ENCODE assay signal across 7 mouse cellular contexts in the genomic region with DNA sequence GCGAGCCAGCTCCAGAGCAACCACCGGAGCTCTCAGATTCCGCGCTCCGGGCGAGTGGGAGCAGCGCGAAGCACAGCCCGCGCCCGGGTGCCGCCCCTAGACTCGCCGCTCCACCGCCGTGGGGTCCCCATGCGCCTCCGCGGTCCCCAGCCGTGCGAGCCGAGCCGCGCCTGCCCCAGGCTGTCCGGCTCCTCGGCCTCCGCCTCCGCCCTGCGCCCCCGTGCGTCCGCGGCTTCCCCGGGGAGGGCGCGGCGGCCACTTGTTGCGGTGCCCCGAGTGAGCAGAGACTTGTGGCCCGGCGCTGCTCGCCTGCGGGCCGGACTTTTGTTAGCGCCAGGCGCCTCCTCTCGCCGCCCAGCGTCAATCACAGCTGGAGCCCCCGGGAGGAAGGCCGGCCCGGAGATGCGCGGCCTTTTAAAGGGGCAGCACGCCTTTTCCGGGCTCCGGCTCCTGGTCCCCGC. TPM values are rescaled to one million over a fixed set of nuclear protein-coding genes. Genes with fewer than 3 reads are reported as not detected.
DNase-seq lines count a peak whose midpoint lies in the region; ATAC-seq and TF ChIP-seq lines count a peak whose summit lies in the region.

Gene Fbxl7, minus strand, starts transcription at position 330 of the 461 bp plus-strand sequence.

- intact Hi-C loops in heart, adult 2 months (cut with DNase I) = loop anchor here (1.0 to 5.0 kb wide), 3 partner anchors 118 to 275 kb away; no protein-coding TSS in a partner anchor

- TF ChIP-seq EP300 in heart, adult 2 months (IDR thresholded peaks at IDR 0.05; ENCODE audit: insufficient read depth, low read depth, low read length) = no peak
- TF ChIP-seq EP300 in stomach, postnatal 0 days (optimal IDR thresholded peaks at IDR 0.05) = no peak

- H3K79me2 ChIP-seq in heart, adult 2 months (replicated peaks; ENCODE audit: control insufficient read depth, insufficient read depth, low read length) = no peaks in the 10 kb centered on the region

- H3K27me3 ChIP-seq in embryonic facial prominence, embryonic 12.5 days = no peaks in the 10 kb centered on the region
- no peaks in the 10 kb centered on the region for H3K27me3 ChIP-seq in heart, adult 2 months (ENCODE audit: control insufficient read depth, insufficient read depth, low read length)
- H3K27me3 ChIP-seq in kidney, adult 2 months (replicated peaks; ENCODE audit: control insufficient read depth, insufficient read depth, low read length) = no peaks in the 10 kb centered on the region
- no peaks in the 10 kb centered on the region for H3K27me3 ChIP-seq in limb, embryonic 14.5 days (ENCODE audit: control insufficient read depth, insufficient read depth, low read length)
- H3K27me3 ChIP-seq in midbrain, postnatal 0 days (ENCODE audit: insufficient read depth, low read length) = peaks cover 2% of the 10 kb centered on the region; the same call in 1 of the 2 replicates
- H3K27me3 ChIP-seq in stomach, postnatal 0 days (ENCODE audit: control insufficient read depth, insufficient read depth, low read length) = no peaks in the 10 kb centered on the region

- H3K36me3 ChIP-seq in embryonic facial prominence, embryonic 12.5 days = no peaks in the 10 kb centered on the region
- H3K36me3 ChIP-seq in heart, adult 2 months (ENCODE audit: control insufficient read depth, insufficient read depth, low read length) = no peaks in the 10 kb centered on the region; the same call in 1 of the 2 replicates
- no peaks in the 10 kb centered on the region for H3K36me3 ChIP-seq in kidney, adult 2 months (ENCODE audit: control insufficient read depth, insufficient read depth, low read length)
- no peaks in the 10 kb centered on the region for H3K36me3 ChIP-seq in limb, embryonic 14.5 days (ENCODE audit: control insufficient read depth, insufficient read depth, low read length)
- H3K36me3 ChIP-seq in midbrain, postnatal 0 days (ENCODE audit: insufficient read depth, low read length) = no peaks in the 10 kb centered on the region
- no peaks in the 10 kb centered on the region for H3K36me3 ChIP-seq in stomach, postnatal 0 days (ENCODE audit: control insufficient read depth, insufficient read depth, low read length)

- WGBS in embryonic facial prominence, embryonic 12.5 days = under 1% methylated on average over 58 of the region's 58 CpGs
- under 1% methylated on average over 57 of the region's 58 CpGs for WGBS in heart, adult 2 months
- WGBS in kidney, adult 2 months = under 1% methylated on average over 58 of the region's 58 CpGs
- 0% methylated on average over 22 of the region's 58 CpGs for WGBS in limb, embryonic 14.5 days
- WGBS in midbrain, postnatal 0 days = under 1% methylated on average over 46 of the region's 58 CpGs
- WGBS in stomach, postnatal 0 days = under 1% methylated on average over 55 of the region's 58 CpGs

- H3K4me3 ChIP-seq in embryonic facial prominence, embryonic 12.5 days = peak within 1 kb of the TSS; percentile 67
- H3K4me3 ChIP-seq in heart, adult 2 months = peak within 1 kb of the TSS; percentile 55
- peak within 1 kb of the TSS; percentile 88 for H3K4me3 ChIP-seq in kidney, adult 2 months (ENCODE audit: insufficient read depth, low read depth, low read length)
- peak within 1 kb of the TSS; percentile 88 for H3K4me3 ChIP-seq in limb, embryonic 14.5 days (replicated peaks; ENCODE audit: low read length)
- peak within 1 kb of the TSS; percentile 95 for H3K4me3 ChIP-seq in midbrain, postnatal 0 days (ENCODE audit: low read depth, low read length)
- H3K4me3 ChIP-seq in stomach, postnatal 0 days (ENCODE audit: low read depth, low read length) = peak within 1 kb of the TSS; percentile 70

- TF ChIP-seq POLR2A in heart, adult 2 months (IDR thresholded peaks at IDR 0.05; ENCODE audit: insufficient read depth, low read depth, low read length) = peak; percentile 75
- no peak for TF ChIP-seq POLR2A in kidney, adult 2 months (IDR thresholded peaks at IDR 0.05; ENCODE audit: low read depth, low read length)
- 0 out of 2 replicates have a peak, but pooled peaks have one; percentile 57 for TF ChIP-seq POLR2A in limb, embryonic 14.5 days (IDR thresholded peaks at IDR 0.05; ENCODE audit: borderline replicate concordance, extremely low read depth, insufficient read depth, insufficient read length)

- peaks cover 14% of the 10 kb centered on the region for H3K4me1 ChIP-seq in embryonic facial prominence, embryonic 12.5 days
- peaks cover 4% of the 10 kb centered on the region for H3K4me1 ChIP-seq in heart, adult 2 months (ENCODE audit: control insufficient read depth, insufficient read depth, low read length)
- H3K4me1 ChIP-seq in kidney, adult 2 months (ENCODE audit: control insufficient read depth, insufficient read depth, low read length) = no peaks in the 10 kb centered on the region
- H3K4me1 ChIP-seq in limb, embryonic 14.5 days (ENCODE audit: control insufficient read depth, insufficient read depth, low read length) = peaks cover 3% of the 10 kb centered on the region; the same call in 1 of the 2 replicates
- H3K4me1 ChIP-seq in midbrain, postnatal 0 days (ENCODE audit: insufficient read depth, low read length) = peaks cover 2% of the 10 kb centered on the region; the same call in 1 of the 2 replicates
- H3K4me1 ChIP-seq in stomach, postnatal 0 days (replicated peaks; ENCODE audit: control insufficient read depth, insufficient read depth) = no peaks in the 10 kb centered on the region

- peak; percentile 75 for TF ChIP-seq CTCF in heart, adult 2 months (IDR thresholded peaks at IDR 0.05)
- no peak for TF ChIP-seq CTCF in kidney, adult 2 months (conservative IDR thresholded peaks at IDR 0.05; ENCODE audit: insufficient read depth, insufficient read length, low read depth, low read length)
- peak; percentile 43 for TF ChIP-seq CTCF in midbrain, postnatal 0 days (IDR thresholded peaks at IDR 0.05)
- peak; percentile 59 for TF ChIP-seq CTCF in stomach, postnatal 0 days (IDR thresholded peaks at IDR 0.05; ENCODE audit: low read depth)

- H3K27ac ChIP-seq in embryonic facial prominence, embryonic 12.5 days = peak within 1 kb of the TSS; percentile 94
- peak within 1 kb of the TSS; percentile 84 for H3K27ac ChIP-seq in heart, adult 2 months
- H3K27ac ChIP-seq in kidney, adult 2 months (ENCODE audit: insufficient read depth, low read depth, low read length) = peak within 1 kb of the TSS; percentile 37
- peak within 1 kb of the TSS; percentile 93 for H3K27ac ChIP-seq in limb, embryonic 14.5 days (replicated peaks; ENCODE audit: low read depth, low read length)
- peak within 1 kb of the TSS; percentile 75 for H3K27ac ChIP-seq in midbrain, postnatal 0 days (ENCODE audit: low read depth, low read length)
- peak within 1 kb of the TSS; percentile 89 for H3K27ac ChIP-seq in stomach, postnatal 0 days (replicated peaks)

- H3K9ac ChIP-seq in embryonic facial prominence, embryonic 12.5 days = peak within 1 kb of the TSS; percentile 83
- peak within 1 kb of the TSS; percentile 93 for H3K9ac ChIP-seq in heart, adult 2 months (ENCODE audit: low read depth, low read length)
- peak within 1 kb of the TSS; percentile 89 for H3K9ac ChIP-seq in limb, embryonic 14.5 days (ENCODE audit: low read depth, low read length, severe bottlenecking)
- peak within 1 kb of the TSS; percentile 77 for H3K9ac ChIP-seq in midbrain, postnatal 0 days (replicated peaks; ENCODE audit: low read length, poor library complexity, severe bottlenecking)
- peak within 1 kb of the TSS; percentile 75 for H3K9ac ChIP-seq in stomach, postnatal 0 days (ENCODE audit: low read length)

- no peaks in the 10 kb centered on the region for H3K9me3 ChIP-seq in embryonic facial prominence, embryonic 12.5 days
- H3K9me3 ChIP-seq in limb, embryonic 14.5 days (ENCODE audit: control insufficient read depth, low read length) = no peaks in the 10 kb centered on the region
- H3K9me3 ChIP-seq in midbrain, postnatal 0 days (ENCODE audit: low read length) = no peaks in the 10 kb centered on the region
- H3K9me3 ChIP-seq in stomach, postnatal 0 days (ENCODE audit: control insufficient read depth, low read length) = no peaks in the 10 kb centered on the region

- H3K4me2 ChIP-seq in embryonic facial prominence, embryonic 12.5 days (replicated peaks) = peak within 1 kb of the TSS; percentile 63
- H3K4me2 ChIP-seq in limb, embryonic 14.5 days (replicated peaks; ENCODE audit: low read depth, low read length, severe bottlenecking) = peak within 1 kb of the TSS; percentile 59
- peak within 1 kb of the TSS; percentile 83 for H3K4me2 ChIP-seq in midbrain, postnatal 0 days (ENCODE audit: low read depth, low read length, poor library complexity, severe bottlenecking)
- H3K4me2 ChIP-seq in stomach, postnatal 0 days (replicated peaks; ENCODE audit: low read depth) = peak within 1 kb of the TSS; percentile 83

- peak; percentile 43 for DNase-seq in brain, embryonic 18.5 days (ENCODE audit: low read depth, low spot score)
- DNase-seq in heart, adult 2 months = peak; percentile 92 to 93
- peak; percentile 90 for DNase-seq in kidney, adult 2 months
- DNase-seq in limb, embryonic 14.5 days (ENCODE audit: low spot score) = peak; percentile 85
- DNase-seq in midbrain, postnatal 0 days (ENCODE audit: low spot score) = peak; percentile 85
- peak; percentile 83 for DNase-seq in stomach, postnatal 0 days (ENCODE audit: low spot score)

- peak; percentile 90 for ATAC-seq in embryonic facial prominence, embryonic 12.5 days (ENCODE audit: insufficient number of reproducible peaks, insufficient read depth, low FRiP score, low TSS enrichment)
- ATAC-seq in limb, embryonic 14.5 days (ENCODE audit: low FRiP score, low read depth) = peak; percentile 86
- ATAC-seq in midbrain, postnatal 0 days (ENCODE audit: low FRiP score) = peak; percentile 86
- ATAC-seq in stomach, postnatal 0 days (ENCODE audit: low FRiP score, low TSS enrichment) = peak; percentile 93

RNA-seq across cellular contexts. Expression of gene Fbxl7, which starts in this region (rescaled TPM):
- 45.5 and 49.5 TPM in 2 replicates for polyA plus RNA-seq in embryonic facial prominence, embryonic 12.5 days (2016; fragmentation: Nextera tagmentation; extraction: Ambion mirVana)
- 1 to 10 TPM; 1.9 to 3.0 TPM for total RNA-seq in heart, adult 2 months (2021)
- polyA plus RNA-seq in heart, adult 2 months (2012; rRNA removed) = 3.1 and 4.0 TPM in 2 replicates
- polyA plus RNA-seq in kidney, adult 2 months (2012; rRNA removed) = 2.8 and 2.9 TPM in 2 replicates
- 17.5 and 23.1 TPM in 2 replicates for polyA plus RNA-seq in limb, embryonic 14.5 days (2012; rRNA removed)
- polyA plus RNA-seq in limb, embryonic 14.5 days (2014; fragmentation: Nextera tagmentation; extraction: Ambion mirVana) = 19.9 and 25.5 TPM in 2 replicates
- total RNA-seq in midbrain, postnatal 0 days (2014; rRNA removed) = 10.0 and 12.9 TPM in 2 replicates
- 3.3 and 3.9 TPM in 2 replicates for polyA plus RNA-seq in midbrain, postnatal 0 days (2015; fragmentation: Nextera tagmentation; extraction: Ambion mirVana)
- polyA plus RNA-seq in stomach, postnatal 0 days (2015; fragmentation: Nextera tagmentation; extraction: Ambion mirVana) = 4.1 and 4.6 TPM in 2 replicates

Comparison
In these comparisons a context has a peak if more than half of its experiments do, and no peak if none do; other contexts are left out.
1. Peak in every context shown above with its lines: DNase-seq, ATAC-seq, H3K4me3 ChIP-seq and H3K27ac ChIP-seq.
2. H3K27ac ChIP-seq: peak in every context shown above with its lines; median percentile 94 in embryonic facial prominence, embryonic 12.5 days; 93 in limb, embryonic 14.5 days; 89 in stomach, postnatal 0 days; 84 in heart, adult 2 months; 75 in midbrain, postnatal 0 days; 37 in kidney, adult 2 months.